Mouse (Mus musculus) heart, embryonic 11.5 days (tissue): ENCODE data around the gene Gpr88. TPM values are rescaled to one million over a fixed set of nuclear protein-coding genes. Genes with fewer than 3 reads are reported as not detected.
"Not testable (repeated sequence)": the region's sequence is repeated elsewhere in the genome, so short reads cannot be mapped to it uniquely, and the experiment has no call there.

Experiments
- ATAC-seq: fragments of 200-750 bp; cut with Nextera tagmentation; replicated peaks from 2 replicates; pipeline ENCODE4 v1.8.0; 2017; ENCODE audit warnings: moderate library complexity; ENCODE audit not compliant: insufficient number of reproducible peaks, low FRiP score, low TSS enrichment
- H3K27ac ChIP-seq: fragments of 300-500 bp; sonication (generic); 2 replicates; pipeline ENCODE4 v1.5.1; 2014; ENCODE audit warnings: mild to moderate bottlenecking, low read depth, low read length
- H3K27me3 ChIP-seq: fragments of 300-500 bp; sonication (generic); 2 replicates; pipeline ENCODE4 v1.6.1; 2014; ENCODE audit warnings: mild to moderate bottlenecking, low read length, mixed read lengths; ENCODE audit not compliant: control insufficient read depth, insufficient read depth
- H3K36me3 ChIP-seq: fragments of 300-500 bp; sonication (generic); 2 replicates; pipeline ENCODE4 v1.6.1; 2014; ENCODE audit warnings: mild to moderate bottlenecking, low read length, moderate library complexity, mixed read lengths; ENCODE audit not compliant: control insufficient read depth, insufficient read depth
- H3K4me1 ChIP-seq: fragments of 300-500 bp; sonication (generic); 2 replicates; pipeline ENCODE4 v1.6.1; 2014; ENCODE audit warnings: low read length; ENCODE audit not compliant: control insufficient read depth, insufficient read depth
- H3K4me2 ChIP-seq: fragments of 300-500 bp; sonication (generic); 2 replicates; pipeline ENCODE4 v1.6.1; 2014; ENCODE audit warnings: mild to moderate bottlenecking, moderate library complexity
- H3K4me3 ChIP-seq: fragments of 300-500 bp; sonication (generic); 2 replicates; pipeline ENCODE4 v1.5.1; 2014; ENCODE audit warnings: low read depth, low read length
- H3K9ac ChIP-seq: fragments of 300-500 bp; sonication (generic); 2 replicates; pipeline ENCODE4 v1.6.1; 2014; ENCODE audit warnings: mild to moderate bottlenecking, low read depth, low read length, moderate library complexity
- H3K9me3 ChIP-seq: fragments of 300-500 bp; sonication (generic); replicated peaks from 2 replicates; pipeline ENCODE4 v1.6.1; 2016; ENCODE audit warnings: low read length; ENCODE audit not compliant: control insufficient read depth
- WGBS: fragments of 180-500 bp; shearing (Covaris S2); extraction: QIAGEN DNeasy Blood & Tissue Kit; methylation state at CpG from one replicate; pipeline ENCODE4 v1.1.7; 2014; ENCODE audit not compliant: insufficient replicate concordance; 5-methylcytosine and 5-hydroxymethylcytosine counted together
- polyA plus RNA-seq: library from polyadenylated mRNA; unstranded; fragments of >200 nt; fragmentation: Nextera tagmentation; extraction: Ambion mirVana; gene quantifications from 2 replicates; pipeline ENCODE4 v1.2.1, GENCODE M21; 2014

Gene Gpr88
- polyA plus RNA-seq, 1 experiment from 2014 or later, result 0.34 TPM

- H3K9me3 ChIP-seq, result no peaks in the 10 kb centered on the region
- no peak for ATAC-seq
- H3K9ac ChIP-seq, result no peak overlapping the region
- no peak overlapping the region for H3K27ac ChIP-seq
- 62% methylated on average over 6 of the region's 6 CpGs for WGBS
- H3K4me1 ChIP-seq, result no peaks in the 10 kb centered on the region
- no peak overlapping the region for H3K4me2 ChIP-seq
- no peaks in the 10 kb centered on the region; the same call in 1 of the 2 replicates for H3K27me3 ChIP-seq
- no peak overlapping the region for H3K4me3 ChIP-seq
- H3K36me3 ChIP-seq, result no peaks in the 10 kb centered on the region
Observed at GRCm38 (mm10) chr3:116220980-116221685, 32.2 kb downstream of the Gpr88 start.

- not testable (repeated sequence) for H3K9ac ChIP-seq, H3K27ac ChIP-seq, H3K27me3 ChIP-seq, H3K36me3 ChIP-seq, ATAC-seq, H3K4me2 ChIP-seq, H3K4me3 ChIP-seq, H3K9me3 ChIP-seq, H3K4me1 ChIP-seq
- 51% methylated on average over 6 of the region's 6 CpGs for WGBS
Observed at GRCm38 (mm10) chr3:116217398-116217797, 35.9 kb downstream of the Gpr88 start.

GRCm38 (mm10) chr3:116216261-116216660 lies 37.0 kb downstream of the Gpr88 start:
- Histone ChIP-seq H3K9ac (no peak overlapping the region), H3K4me3 (no peak overlapping the region), H3K27me3 (no peaks in the 10 kb centered on the region), H3K27ac (no peak overlapping the region), H3K4me1 (no peaks in the 10 kb centered on the region), H3K4me2 (no peak overlapping the region), H3K9me3 (no peaks in the 10 kb centered on the region), H3K36me3 (no peaks in the 10 kb centered on the region)
- WGBS, result 67% methylated on average over 1 of the region's 1 CpGs
- no peak for ATAC-seq

- no peak overlapping the region for H3K4me2 ChIP-seq
- no peaks in the 10 kb centered on the region for H3K27me3 ChIP-seq
- H3K4me3 ChIP-seq, result no peak overlapping the region
- H3K4me1 ChIP-seq, result no peaks in the 10 kb centered on the region
- H3K9ac ChIP-seq, result no peak overlapping the region
- H3K36me3 ChIP-seq, result no peaks in the 10 kb centered on the region
- WGBS, result 56% methylated on average over 5 of the region's 5 CpGs
- H3K27ac ChIP-seq, result no peak overlapping the region
- no peak for ATAC-seq
- H3K9me3 ChIP-seq, result no peaks in the 10 kb centered on the region
Observed at GRCm38 (mm10) chr3:116211639-116212038, 41.7 kb downstream of the Gpr88 start.

- no peaks in the 10 kb centered on the region for H3K4me1 ChIP-seq
- 66% methylated on average over 8 of the region's 8 CpGs for WGBS
- H3K4me3 ChIP-seq, result no peak overlapping the region
- H3K4me2 ChIP-seq, result no peak overlapping the region
- H3K27me3 ChIP-seq, result no peaks in the 10 kb centered on the region
- ATAC-seq, result no peak
- H3K9ac ChIP-seq, result no peak overlapping the region
- H3K9me3 ChIP-seq, result no peaks in the 10 kb centered on the region
- no peaks in the 10 kb centered on the region for H3K36me3 ChIP-seq
- H3K27ac ChIP-seq, result no peak overlapping the region
Observed at GRCm38 (mm10) chr3:116210720-116211121, 42.6 kb downstream of the Gpr88 start.

- no peaks in the 10 kb centered on the region for H3K36me3 ChIP-seq
- no peak overlapping the region for H3K9ac ChIP-seq
- H3K4me1 ChIP-seq, result no peaks in the 10 kb centered on the region
- no peak overlapping the region for H3K4me3 ChIP-seq
- H3K4me2 ChIP-seq, result no peak overlapping the region
- ATAC-seq, result no peak
- H3K9me3 ChIP-seq, result no peaks in the 10 kb centered on the region
- no peaks in the 10 kb centered on the region for H3K27me3 ChIP-seq
- no peak overlapping the region for H3K27ac ChIP-seq
- 71% methylated on average over 8 of the region's 8 CpGs for WGBS
Observed at GRCm38 (mm10) chr3:116209214-116209613, 44.1 kb downstream of the Gpr88 start.

- Histone ChIP-seq H3K4me2 (no peak overlapping the region), H3K4me3 (no peak overlapping the region), H3K4me1 (no peaks in the 10 kb centered on the region), H3K36me3 (no peaks in the 10 kb centered on the region), H3K9me3 (no peaks in the 10 kb centered on the region), H3K27me3 (no peaks in the 10 kb centered on the region), H3K9ac (no peak overlapping the region), H3K27ac (no peak overlapping the region)
- 45% methylated on average over 8 of the region's 8 CpGs for WGBS
- ATAC-seq, result no peak
Observed at GRCm38 (mm10) chr3:116206306-116206834, 46.9 kb downstream of the Gpr88 start.

GRCm38 (mm10) chr3:116205346-116206219 lies 47.7 kb downstream of the Gpr88 start:
- Histone ChIP-seq H3K36me3 (no peaks in the 10 kb centered on the region), H3K9ac (no peak overlapping the region), H3K27me3 (no peaks in the 10 kb centered on the region), H3K4me3 (no peak overlapping the region), H3K9me3 (no peaks in the 10 kb centered on the region), H3K4me2 (no peak overlapping the region), H3K4me1 (no peaks in the 10 kb centered on the region), H3K27ac (no peak overlapping the region)
- ATAC-seq, result no peak
- WGBS, result 65% methylated on average over 13 of the region's 13 CpGs
